Mouse (Mus musculus) 3T3-L1 (cell line): ENCODE results near the gene Ube2o.

Experiments used
- DNase-seq: peaks from one replicate; pipeline ENCODE4 v3.0.0-alpha.2; 2015; ENCODE audit warnings: low read depth, low spot score

The Ube2o gene

DNA sequence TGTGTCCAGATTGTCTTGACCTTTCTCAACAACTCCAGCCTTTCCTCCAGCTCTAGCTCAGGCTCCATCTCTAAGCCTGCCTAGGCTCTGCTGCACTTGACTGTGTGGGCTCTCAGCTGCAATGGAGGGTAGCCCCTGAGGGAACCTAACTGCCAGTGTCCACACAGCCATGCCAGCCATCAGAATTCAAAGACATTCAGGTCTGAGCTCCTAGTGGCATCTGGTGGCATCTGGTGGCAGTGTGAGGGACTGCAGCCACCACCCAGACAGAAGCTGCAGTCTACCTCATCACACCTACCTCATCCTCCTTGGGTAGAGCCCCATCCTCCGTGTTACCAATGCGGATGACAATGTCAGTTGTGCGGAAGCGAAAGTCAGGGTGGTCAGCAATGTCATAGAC, 38.1 kb downstream of the Ube2o start:
- DNase-seq = peak; percentile 67

DNA sequence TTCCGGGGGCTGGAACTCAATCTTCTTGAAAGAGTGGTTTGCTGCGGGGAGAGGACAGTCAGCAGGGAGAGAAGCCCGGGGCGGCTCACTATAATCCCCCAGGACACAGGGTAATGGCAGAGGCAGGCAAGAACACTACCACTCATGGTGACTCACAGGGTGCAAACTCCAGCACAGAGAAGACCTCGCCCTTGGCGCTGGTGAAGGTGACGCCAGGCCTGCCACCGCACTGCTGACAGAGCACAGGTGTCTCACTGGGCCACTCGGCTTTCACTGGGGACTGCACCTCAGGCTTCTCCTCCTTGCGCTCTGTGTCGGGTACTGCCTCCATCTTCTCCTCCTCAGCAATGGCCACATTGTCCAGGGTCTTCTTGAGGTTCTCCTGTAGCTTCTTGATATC, 40.1 kb downstream of the Ube2o start:
- DNase-seq = no peak

DNA sequence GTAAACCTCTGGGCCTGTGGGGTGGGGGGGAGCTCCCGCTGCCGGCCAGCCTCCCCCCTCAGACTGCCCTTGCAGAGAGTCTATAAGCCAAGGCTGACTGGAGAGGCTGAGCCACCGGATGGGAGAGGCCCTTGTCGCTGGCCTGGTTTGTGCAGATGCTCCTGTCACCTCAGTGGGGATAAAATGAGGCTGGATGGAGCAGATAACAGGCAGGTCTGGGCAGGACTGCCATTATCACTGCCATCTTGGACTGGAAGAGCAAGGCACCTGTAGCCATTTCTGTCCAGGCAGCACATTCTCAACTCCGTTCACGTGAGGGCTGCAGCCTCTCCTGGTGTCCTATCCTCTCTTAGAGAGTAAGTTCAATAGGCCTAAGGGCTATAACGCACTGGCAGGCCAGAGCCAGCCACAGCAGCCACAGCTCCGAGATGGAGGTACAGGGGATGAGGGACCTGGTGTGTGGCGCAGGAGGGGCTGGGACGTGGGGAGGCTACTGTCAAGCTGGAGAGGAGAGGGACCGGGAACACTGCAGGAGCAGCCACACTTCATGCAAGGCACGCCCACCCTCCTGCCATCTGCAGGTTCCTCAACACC, 43.0 kb downstream of the Ube2o start:
- no peak for DNase-seq

DNA sequence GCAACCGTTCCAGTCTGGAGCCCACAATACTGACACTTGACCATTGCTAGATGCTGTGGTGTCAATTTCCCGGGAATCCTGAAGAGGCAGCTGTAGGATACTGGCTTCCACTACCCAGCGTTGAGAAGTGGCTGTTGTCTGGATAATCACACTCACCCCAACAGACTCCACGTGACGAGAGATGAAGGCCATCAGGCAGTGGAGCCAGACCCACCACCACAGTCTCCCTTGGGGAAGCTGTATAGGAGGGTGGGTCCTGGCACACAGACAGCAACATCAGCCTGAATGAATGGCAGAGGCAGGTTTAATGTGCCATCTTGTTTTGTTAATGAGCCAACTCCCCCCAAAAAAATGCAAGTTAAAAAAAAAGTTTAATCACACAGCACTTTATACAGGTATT, 43.9 kb downstream of the Ube2o start:
- DNase-seq = no peak

DNA sequence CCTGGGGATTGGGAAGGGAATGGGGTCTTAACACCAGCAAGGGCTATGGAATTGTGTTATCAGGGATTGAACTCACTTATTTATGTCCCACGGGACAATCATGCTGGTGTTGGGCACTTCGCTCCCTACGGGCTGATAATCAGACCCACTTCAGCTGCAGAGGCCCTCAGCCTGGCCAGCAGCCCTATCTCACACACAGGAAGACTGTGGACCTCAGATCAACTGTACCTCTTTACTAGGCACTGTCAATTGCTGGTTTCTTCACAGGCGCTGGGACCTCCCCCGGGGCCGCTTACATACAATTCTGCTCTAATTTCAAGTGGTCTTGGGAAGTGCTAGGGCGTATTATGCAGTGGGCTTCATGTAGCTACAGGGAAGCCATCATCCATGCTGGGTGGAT, 44.6 kb downstream of the Ube2o start:
- DNase-seq = no peak

DNA sequence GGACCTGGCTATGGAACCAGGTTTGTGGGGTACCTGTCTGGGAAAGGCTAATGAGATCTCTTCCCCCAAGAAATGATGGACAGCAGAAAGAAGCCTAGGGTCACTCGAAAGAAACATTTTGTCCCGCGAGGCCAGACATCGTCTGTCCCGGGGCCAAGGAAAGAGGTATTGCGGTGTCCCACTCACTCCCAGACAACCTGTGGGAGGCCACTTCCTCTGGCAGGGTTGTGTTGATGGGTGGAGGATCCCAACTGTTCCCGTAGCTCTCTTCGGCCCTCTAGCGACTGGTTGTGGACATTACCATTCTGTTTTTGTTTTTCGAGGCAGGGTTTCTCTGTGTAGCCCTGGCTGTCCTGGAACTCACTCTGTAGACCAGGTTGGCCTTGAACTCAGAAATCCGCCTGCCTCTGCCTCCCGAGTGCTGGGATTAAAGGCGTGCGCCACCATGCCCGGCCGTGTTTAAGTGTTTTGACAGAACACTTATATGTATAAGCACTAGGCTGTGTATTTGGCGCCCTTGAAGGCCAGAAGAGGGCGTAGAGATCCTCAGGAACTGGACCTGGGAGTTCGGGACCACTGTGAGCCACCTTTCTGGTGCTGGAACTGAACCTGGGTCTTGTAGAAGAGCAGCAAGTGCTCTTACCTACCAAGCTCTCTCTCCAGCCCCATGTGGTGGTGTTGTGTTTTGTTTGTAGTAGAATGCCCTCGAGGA, 46.9 kb downstream of the Ube2o start:
- DNase-seq = peak; percentile 93

DNA sequence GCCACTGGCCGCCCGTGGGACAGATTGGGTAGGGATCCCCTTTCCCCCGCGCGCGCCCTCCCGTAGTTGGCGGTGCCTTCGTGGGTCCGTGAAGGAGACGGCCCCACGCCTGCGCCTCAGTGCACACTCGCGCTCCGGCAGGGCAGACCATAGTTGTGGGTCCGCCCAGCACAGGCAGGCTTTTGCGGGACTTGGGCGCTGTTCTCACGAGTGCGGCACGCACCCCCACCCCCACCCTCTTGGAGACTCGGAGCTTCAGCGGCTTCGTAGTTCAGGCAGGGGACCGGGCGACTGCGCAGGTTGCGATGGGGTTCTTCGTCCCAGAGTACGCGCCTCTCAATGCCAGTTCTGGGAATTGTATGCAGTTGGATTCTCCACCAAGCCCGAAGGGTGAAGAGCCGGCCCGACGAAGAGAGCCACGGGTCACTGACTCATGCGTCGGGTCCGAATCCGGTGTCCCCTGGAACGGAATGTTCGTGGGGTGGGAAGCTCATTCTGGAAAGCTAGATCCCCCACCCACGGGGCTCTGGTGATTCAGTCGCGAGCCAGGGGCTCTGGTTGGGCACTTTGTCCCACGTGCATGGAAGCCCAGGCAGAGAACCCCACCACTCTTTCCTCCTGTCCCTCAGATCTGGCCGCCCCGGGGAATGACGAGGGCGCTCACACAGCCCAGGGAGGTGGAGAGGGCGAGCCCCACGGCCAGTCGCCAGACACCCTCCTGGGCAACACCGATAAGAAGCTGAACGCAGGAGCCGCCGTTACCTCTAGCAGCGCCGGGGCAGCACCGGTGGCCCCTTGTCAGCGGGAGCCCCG, 47.7 kb downstream of the Ube2o start:
- peak; percentile 60 for DNase-seq

DNA sequence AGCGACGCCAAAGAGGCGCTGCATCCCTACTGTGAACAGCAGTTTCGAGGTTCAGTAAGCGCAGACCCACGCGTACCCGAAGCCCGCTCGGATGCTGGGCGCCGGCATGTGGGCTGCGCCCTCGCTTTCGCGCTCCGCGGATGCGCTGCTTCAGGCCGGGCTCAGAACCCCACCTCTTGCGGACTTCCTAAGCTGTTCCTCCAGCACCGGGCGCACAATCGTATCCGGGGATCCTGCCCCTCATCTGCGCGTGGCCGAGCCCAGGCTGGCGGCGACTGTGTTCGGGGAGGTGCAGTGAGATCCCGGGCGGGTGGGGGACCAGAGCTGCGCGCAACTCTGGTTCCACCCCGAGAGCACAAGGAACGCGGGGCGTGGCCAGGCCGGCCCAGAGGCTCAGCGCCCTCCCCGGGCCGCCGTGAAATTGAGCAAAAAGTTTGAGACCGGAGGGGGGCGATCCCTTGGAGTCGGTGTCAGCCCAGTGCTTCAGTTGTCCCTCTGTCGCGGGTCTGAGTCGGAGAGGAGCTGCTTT, 48.4 kb downstream of the Ube2o start:
- DNase-seq = peak; percentile 74

DNA sequence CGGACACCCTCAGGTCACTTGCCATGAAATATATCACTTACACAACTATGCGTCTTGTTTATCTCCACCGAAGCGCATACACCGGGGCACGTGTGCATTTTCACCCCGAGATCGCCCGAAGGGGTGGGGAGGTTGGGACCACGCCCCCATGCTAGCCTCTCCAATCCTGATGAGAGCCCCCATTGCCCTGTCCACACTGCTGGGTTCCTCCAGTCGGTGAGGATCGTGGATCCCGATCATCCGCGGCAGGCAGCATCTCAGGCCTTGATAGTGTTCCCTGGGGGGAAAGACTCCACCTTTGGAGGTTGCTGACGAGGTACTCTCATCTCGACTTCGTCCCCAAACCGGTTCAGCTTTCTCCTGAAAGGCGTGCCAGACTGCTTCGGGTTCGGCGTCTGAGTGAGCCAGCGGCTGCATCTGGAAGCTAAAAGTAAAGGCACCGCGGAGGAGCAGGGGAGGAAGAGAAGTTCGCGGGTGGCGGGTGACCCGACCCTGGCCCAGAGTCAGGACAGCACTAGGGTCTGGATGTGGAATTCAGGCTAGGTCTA, 48.9 kb downstream of the Ube2o start:
- DNase-seq = peak; percentile 40

DNA sequence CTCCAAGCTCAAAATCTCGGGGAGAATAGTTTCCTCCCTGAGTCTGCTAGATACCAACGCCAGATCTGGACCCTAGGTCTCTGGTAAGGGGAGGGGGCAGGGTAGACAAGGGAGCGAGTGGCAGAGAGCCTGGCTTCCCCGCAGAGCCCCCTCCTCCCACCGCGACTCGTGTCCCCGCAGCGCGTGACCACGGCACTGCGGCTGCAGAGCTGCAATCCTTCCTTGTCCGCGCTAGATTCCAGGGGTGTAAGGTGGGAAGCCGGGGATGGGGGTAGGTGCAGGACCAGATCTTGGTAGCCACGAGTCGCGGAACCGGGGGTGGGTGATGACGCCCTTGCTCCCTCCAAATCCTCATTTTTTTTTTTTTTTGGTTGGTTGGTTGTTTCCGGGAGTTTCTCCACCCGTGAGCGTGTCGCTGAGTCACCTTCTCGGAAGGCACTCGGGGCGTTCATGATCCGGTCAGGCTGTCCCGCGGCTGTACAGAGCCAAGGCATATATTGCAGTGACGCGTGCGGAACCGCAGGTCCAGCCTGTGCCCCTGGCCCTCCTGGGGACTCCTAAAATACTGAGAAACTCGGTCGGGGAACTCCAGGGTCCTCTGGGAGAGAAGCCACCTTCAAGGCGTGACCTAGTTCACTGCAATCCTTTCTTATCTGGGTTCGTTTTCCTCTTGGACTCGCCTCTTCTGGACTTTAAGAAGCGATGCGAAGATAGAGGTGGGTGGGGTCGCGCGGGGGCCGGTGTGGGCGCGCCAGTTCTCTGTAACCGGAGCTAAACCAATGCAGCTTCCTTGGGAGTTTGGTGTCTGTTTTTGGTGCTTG, 49.7 kb downstream of the Ube2o start:
- DNase-seq = peak; percentile 19

DNA sequence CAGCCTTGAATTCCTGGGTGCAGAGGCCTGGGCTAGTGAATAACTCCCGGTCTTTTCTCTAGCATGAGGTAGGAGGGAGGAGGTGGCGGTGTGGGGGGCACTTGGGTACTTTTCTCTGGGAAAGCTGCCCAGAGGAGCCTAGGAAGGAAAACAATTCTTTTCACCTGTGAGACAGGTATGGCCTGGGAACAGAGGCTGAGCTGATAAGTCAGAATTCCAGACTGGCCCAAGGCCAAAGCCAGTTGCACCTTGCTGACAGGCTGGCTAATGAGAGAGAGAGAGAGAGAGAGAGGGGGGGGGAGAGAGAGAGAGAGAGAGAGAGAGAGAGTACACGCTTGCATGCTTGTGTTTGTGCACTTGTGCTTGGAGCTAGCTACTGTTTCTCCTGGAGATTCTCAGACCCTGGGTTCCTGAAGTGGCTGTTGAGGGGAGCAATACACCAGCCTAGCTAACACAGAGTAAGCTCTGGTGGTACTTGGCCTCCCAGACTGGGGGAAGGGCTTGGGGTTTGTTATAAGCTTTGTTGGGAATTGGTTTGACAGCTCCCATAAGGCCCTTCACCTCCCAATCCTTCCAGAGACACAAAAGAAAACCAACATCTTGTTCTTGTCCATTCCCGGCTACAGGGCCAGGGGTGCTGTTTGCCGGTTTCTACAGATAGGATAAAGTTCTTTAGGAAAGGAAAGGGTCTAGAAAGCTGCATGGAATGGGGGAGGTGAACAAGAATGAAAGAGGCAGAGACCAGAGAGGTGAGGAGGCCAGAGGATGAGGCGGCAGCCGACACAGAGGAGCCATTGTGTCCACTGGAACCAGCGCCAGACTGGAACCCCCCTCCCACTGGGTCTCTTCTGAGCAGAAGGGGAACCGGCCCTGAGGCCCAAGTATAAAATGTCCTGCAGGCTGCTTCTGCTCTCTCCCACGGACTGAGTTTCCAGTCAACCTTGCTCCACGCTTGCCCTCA, 50.8 kb downstream of the Ube2o start, which contains the start of gene Sphk1:
TSS of gene Sphk1 (plus strand) at position 739 of the 961 bp plus-strand sequence.
- DNase-seq = no peak

DNA sequence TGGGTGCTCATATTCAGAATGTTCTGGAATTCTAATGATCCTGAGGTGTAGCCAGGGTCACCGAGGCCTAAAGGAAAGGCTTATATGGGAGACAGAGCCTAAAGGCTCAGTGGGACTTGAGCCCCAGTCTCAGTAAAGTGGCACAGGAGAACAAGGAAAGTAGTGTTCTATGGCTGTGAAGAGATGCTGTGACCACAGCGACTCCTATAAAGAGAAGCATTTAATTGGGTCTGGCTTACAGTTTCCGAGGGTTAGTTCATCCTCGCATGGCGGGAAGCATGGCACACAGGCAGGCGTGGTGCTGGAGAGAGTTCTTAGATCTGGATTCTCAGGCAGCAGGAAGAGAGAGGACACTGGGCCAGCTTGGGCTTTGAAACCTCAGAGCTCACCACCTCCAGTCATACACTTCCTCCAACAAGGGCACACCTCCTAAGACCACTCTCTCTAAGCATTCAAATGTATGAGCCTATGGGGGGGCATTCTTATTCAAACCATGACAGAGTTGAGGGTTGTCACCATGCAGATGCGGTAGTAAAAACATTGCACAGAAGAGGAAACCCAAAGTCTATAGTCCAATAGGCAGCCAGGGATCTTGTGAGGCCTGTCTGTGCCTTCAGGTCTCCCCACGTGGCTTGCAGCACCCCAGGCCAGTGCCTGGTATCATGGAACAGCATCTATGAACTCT, 52.5 kb downstream of the Ube2o start:
- DNase-seq = no peak

DNA sequence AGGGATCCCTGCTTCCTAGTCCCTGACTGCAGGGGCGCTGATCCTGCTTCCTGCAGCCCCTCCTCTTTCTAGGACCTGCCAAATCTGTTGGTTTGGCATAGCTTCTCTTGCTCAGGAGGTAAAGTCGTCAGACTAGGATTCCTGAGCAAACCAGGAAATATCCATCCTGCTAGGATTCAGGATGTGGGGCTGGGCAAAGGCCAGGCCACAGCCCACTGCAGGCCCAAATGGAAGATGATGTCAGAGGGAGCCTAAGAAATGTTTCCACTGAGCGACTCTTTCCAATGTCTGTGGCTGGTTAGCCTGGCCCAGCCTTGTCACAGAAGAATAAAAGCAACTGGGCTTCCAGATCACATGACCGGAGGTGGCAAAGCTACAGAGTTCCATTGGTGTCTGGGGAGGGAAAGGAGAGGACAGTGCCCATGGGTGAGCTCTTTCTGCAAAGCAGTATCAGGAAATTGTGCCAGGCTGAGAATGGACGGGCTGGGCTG, 57.5 kb downstream of the Ube2o start:
- DNase-seq = peak; percentile 93

DNA sequence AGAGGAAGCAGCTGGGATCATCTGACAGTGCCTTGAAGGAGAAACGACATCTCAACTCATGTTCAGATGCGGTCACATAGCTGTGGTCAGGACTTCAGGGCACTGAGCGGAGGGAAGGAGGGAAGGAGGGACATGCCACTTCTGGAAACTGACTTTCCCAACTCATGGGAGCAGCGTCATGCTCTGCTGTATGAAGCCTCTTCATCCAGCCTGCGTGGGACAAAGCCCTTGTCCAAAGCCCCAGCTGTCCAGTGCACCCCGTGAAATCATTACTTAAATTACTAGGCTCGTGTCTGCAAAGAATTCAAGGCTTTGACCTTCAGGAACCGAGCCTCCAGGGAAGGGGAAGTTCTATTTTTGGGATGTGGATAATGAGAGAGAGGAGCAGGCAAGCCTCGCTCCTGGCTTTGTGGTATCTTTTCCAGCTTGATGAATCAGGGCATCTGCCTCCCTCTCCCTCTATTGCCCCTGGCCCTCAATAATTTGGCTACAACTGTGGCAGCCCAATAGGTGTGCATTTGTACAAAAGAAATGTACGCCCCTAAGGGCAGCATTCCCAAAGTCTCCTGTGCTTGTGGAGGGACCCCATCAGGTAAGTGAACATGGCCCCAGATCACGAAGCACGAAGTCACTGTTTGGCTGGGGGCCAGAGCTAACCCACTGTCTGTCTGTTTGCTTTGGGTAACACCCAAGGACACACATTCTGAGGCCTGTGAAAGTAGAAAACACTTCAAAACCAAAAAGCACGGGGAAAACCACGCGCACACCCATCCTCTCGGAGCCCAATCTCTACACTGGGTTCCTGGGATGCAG, 58.2 kb downstream of the Ube2o start:
- peak; percentile 80 for DNase-seq

DNA sequence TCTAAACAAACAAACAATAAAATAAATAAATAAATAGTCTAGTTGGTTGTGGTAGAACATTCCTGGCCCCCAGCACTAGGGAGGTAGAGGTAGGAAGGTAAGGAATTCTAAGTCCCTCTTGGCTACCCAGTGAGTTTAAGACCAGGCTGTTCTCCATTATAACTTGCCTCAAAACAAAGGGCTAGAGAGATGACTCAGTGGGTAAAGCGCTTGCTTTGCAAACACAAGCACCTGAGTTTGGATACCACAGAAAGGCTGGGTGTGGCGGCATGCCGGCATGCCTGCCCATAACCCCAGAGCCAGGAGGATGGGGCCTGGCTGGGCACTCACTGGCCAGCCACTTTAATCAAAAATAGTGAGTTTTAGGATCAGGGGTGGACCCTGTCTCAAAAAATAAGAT, 59.2 kb downstream of the Ube2o start:
- DNase-seq = peak; percentile 60

DNA sequence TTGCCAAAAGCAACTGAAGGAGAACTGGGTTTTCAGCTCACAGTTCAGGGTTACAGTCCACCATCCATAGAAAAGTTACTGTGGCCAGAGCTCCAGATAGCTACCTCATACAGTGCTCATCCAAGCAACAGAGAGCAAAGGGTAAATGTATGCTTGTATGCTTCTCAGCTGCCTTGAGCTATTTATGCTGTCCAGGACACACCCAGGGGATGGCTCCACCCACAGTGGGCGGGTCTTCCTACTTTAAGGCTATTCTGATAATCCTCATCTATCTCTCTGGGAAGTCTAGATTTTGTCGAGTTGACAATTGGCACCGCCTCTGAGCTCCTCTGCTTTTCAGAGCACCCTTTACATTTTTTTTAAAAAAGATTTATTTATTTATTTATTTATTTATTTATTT, 60.1 kb downstream of the Ube2o start:
- peak; percentile 65 for DNase-seq

DNA sequence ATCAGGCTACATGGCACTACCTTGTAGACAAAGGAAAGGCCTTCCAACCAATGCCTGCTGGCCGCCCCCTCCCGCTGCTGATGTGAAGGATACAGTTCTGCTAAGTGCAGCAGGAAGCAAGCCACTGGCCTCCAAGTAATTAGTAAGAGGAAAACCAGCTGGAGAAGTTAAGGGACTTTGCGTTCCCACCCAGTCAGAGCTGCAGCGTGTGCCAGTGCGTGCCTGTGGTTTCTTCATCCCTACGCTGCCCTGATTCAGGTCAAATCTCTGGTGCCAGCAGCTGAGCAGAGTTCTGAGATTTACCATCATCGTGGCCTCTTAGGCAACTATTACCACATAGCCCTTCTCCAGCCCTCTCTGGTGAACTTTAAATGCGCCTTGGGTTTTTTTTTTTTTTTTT, 62.8 kb downstream of the Ube2o start:
- DNase-seq = peak; percentile 74

DNA sequence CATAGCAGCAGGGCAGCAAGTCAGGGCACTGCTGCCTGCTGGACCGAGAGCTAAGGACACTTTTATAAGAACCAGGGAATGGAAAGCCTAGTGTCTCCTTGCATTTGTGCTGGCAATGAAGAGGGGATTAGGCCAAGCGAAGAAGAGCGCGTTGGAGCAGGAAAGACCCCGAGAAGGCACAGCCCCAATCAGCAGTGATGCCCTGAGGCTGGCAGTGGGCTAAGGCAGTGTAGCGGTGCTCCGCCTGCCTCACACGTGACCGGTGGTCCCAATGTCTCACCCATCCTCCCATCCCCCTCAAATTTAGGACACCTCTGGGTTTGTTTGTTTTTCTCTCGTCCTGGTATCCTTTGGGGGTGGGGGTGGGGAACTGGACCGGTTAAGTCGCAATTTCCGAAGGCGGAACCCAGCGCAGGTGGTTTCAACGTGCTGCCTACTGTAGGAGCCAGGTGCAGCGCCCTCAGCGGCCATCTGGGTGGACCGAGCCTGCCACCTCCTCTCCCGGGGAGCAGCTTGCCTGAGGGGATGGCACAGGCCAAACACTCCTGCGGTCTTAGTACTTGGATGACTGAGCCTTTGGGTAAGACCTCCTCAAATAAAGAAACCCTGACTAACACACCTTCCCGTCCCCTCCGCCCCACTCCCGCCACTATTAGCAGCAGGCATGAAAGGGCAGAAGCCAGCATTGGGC, 65.8 kb downstream of the Ube2o start:
- DNase-seq = no peak
